Mouse (Mus musculus) liver, postnatal 0 days (tissue): ENCODE data around the gene Wfdc21.

Source experiments
- CTCF ChIP-seq: sonication (generic); IDR thresholded peaks from 2 replicates; pipeline ENCODE4 v1.5.1; 2016; ENCODE audit warnings: antibody characterized with exemption, low read depth
- EP300 ChIP-seq: IDR thresholded peaks from 2 replicates; pipeline ENCODE4 v1.6.1; 2016; ENCODE audit warnings: antibody characterized with exemption, low read depth, mild to moderate bottlenecking

GRCm38 (mm10) chr11:83792316-83792914 is 45.7 kb downstream of the Wfdc21 start:
- TF ChIP-seq EP300 = no peak
- TF ChIP-seq CTCF = no peak
